In the genomic region with DNA sequence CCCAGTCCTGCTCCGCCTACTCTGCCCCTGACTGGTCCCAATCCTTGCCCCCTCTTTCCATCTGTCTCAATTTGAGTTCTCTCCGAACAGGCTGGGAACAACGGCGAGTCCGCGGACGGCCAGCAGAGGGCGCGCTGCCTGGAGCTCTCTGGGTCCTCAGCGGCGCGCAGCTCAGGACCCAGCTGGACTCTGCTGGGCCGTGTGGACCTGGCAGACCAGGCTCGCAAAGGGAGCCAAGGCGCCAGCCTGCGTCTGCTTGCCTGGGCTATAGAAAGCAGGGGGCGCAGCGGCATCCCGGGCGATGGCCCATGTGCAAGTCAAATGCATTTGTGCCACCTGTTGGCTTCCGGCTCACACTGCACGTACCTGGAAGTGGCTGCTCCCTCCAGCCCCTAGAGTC, we compare ENCODE assay signal across 9 mouse cellular contexts.
DNase-seq lines count a peak whose midpoint lies in the region; ATAC-seq and TF ChIP-seq lines count a peak whose summit lies in the region.
"Had no signal": no experiment of that assay in that cellular context is flagged by ENCODE, and none has a peak within 500 bp of the region (broad histone marks: within the 10 kb centered on the region; RNA-seq: fewer than 3 reads in every experiment).

No protein-coding gene starts in this region.

- intact Hi-C loops in heart, postnatal 25 days (cut with DNase I) = loop anchor here (2.0 to 5.0 kb wide), 3 partner anchors 151 to 242 kb away; no protein-coding TSS in a partner anchor

- peaks cover 7% of the 10 kb centered on the region; the same call in 1 of the 2 replicates for H3K4me1 ChIP-seq in forebrain, postnatal 0 days (ENCODE audit: insufficient read depth)
- no peaks in the 10 kb centered on the region for H3K4me1 ChIP-seq in liver, postnatal 0 days (ENCODE audit: insufficient read depth)

- no peaks in the 10 kb centered on the region; the same call in 1 of the 2 replicates for H3K27me3 ChIP-seq in forebrain, postnatal 0 days (ENCODE audit: insufficient read depth, low read length)
- H3K27me3 ChIP-seq in liver, postnatal 0 days (ENCODE audit: insufficient read depth, low read length) = 0 out of 2 replicates have a peak, but pooled peaks cover 4% of the 10 kb centered on the region

- H3K9ac ChIP-seq in forebrain, postnatal 0 days = peak overlapping the region; percentile 26
- H3K9ac ChIP-seq in liver, postnatal 0 days (replicated peaks) = no peak overlapping the region

- H3K36me3 ChIP-seq in forebrain, postnatal 0 days (ENCODE audit: insufficient read depth) = no peaks in the 10 kb centered on the region
- no peaks in the 10 kb centered on the region for H3K36me3 ChIP-seq in liver, postnatal 0 days (replicated peaks; ENCODE audit: insufficient read depth, low read length)

- ATAC-seq in forebrain, postnatal 0 days = peak; percentile 96
- peak; percentile 48; the same call in 1 of the 2 replicates for ATAC-seq in liver, postnatal 0 days

- peak; percentile 79 for DNase-seq in ES-CJ7 (ENCODE audit: low read depth, low spot score)
- DNase-seq in cerebellum, adult 18-20 months = peak; percentile 68 to 78
- DNase-seq in forebrain, postnatal 0 days = peak; percentile 86
- DNase-seq in heart, postnatal 25 days (ENCODE audit: low spot score) = peak; percentile 36
- peak; percentile 71 for DNase-seq in layer of hippocampus, adult 11-12 months (ENCODE audit: low spot score)
- DNase-seq in liver, postnatal 0 days = peak; percentile 77
- peak; percentile 54 for DNase-seq in ovary, adult 18-20 months (ENCODE audit: low spot score)
- peak; percentile 38 for DNase-seq in thymus, postnatal 25 days

- TF ChIP-seq CTCF in forebrain, postnatal 0 days (IDR thresholded peaks at IDR 0.05; ENCODE audit: low read depth) = peak; percentile 94
- peak; percentile 90 for TF ChIP-seq CTCF in liver, postnatal 0 days (IDR thresholded peaks at IDR 0.05; ENCODE audit: low read depth)

- peak overlapping the region; percentile 29 for H3K4me3 ChIP-seq in forebrain, postnatal 0 days (ENCODE audit: low read depth, low read length)
- 0 out of 2 replicates have a peak overlapping the region, but pooled peaks have one; percentile 4 for H3K4me3 ChIP-seq in liver, postnatal 0 days (ENCODE audit: low read depth, low read length)

- under 1% methylated on average over 22 of the region's 22 CpGs for WGBS in forebrain, postnatal 0 days
- WGBS in liver, postnatal 0 days (ENCODE audit: insufficient replicate concordance) = 3% methylated on average over 22 of the region's 22 CpGs

- H3K27ac ChIP-seq in forebrain, postnatal 0 days (ENCODE audit: low read depth, low read length) = no peak overlapping the region
- H3K27ac ChIP-seq in liver, postnatal 0 days (ENCODE audit: low read depth) = no peak overlapping the region
- H3K27ac ChIP-seq: macrophage had no signal

- H3K4me2 ChIP-seq in forebrain, postnatal 0 days (ENCODE audit: low read depth) = peak overlapping the region; percentile 57
- H3K4me2 ChIP-seq in liver, postnatal 0 days (ENCODE audit: low read depth, low read length) = peak overlapping the region; percentile 56

- no peaks in the 10 kb centered on the region for H3K9me3 ChIP-seq in forebrain, postnatal 0 days (ENCODE audit: low read length)
- H3K9me3 ChIP-seq in liver, postnatal 0 days (ENCODE audit: low read length) = no peaks in the 10 kb centered on the region

- no peak for TF ChIP-seq EP300 in liver, postnatal 0 days (IDR thresholded peaks at IDR 0.05; ENCODE audit: low read depth)

Comparison
In these comparisons a context has a peak if more than half of its experiments do, and no peak if none do; other contexts are left out.
1. DNase-seq: peak in every context shown above with its lines; median percentile 86 in forebrain, postnatal 0 days; 79 in ES-CJ7; 77 in liver, postnatal 0 days; 73 in cerebellum, adult 18-20 months; 71 in layer of hippocampus, adult 11-12 months; 54 in ovary, adult 18-20 months; 38 in thymus, postnatal 25 days; 36 in heart, postnatal 25 days.